8 mouse cellular contexts compared by ENCODE assay signal in the genomic region with DNA sequence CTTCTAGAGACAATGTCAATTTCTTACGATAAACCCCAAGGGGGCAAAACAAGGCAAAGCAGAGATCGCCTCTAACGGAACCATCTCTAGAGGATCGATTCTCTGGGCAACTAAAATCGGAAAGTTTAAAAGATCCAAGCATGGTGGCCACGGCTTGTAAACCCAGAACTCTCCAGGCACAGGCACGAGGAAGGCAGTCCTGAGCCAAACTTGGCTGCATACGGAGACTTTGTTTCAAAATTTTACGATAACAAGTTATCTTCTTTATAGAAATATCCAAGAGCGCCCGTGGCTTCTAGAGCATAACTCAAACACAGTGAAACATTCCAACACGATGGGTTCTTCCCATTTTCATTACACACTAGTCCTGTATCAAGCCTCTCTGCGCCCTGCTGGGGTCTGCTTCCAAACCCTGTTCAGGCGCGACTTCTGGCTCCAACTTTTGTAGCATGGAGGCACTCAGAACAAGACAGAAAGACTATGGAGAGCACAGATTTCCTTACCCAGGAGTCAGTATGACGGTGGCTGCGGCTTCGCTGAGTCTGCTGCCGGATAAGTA. TPM values are rescaled to one million over a fixed set of nuclear protein-coding genes. Genes with fewer than 3 reads are reported as not detected.
DNase-seq lines count a peak whose midpoint lies in the region; ATAC-seq and TF ChIP-seq lines count a peak whose summit lies in the region.

No protein-coding gene starts in this region.

- no peak for TF ChIP-seq POLR2A in lung, adult 2 months (IDR thresholded peaks at IDR 0.05; ENCODE audit: borderline replicate concordance, extremely low read depth, low read depth, low read length)
- 0 out of 2 replicates have a peak, but pooled peaks have one; percentile 27 for TF ChIP-seq POLR2A in olfactory bulb, adult 2 months (IDR thresholded peaks at IDR 0.05; ENCODE audit: insufficient read depth, low read depth, low read length)

- H3K4me3 ChIP-seq in lung, adult 2 months (replicated peaks; ENCODE audit: extremely low read depth, low read depth, low read length) = peak overlapping the region; percentile 69
- peak overlapping the region; percentile 69 for H3K4me3 ChIP-seq in embryonic facial prominence, embryonic 15.5 days (replicated peaks)
- H3K4me3 ChIP-seq in limb, embryonic 12.5 days (replicated peaks) = peak overlapping the region; percentile 82
- H3K4me3 ChIP-seq in olfactory bulb, adult 2 months (ENCODE audit: insufficient read depth, low read depth, low read length) = peak overlapping the region; percentile 86

- no peak for DNase-seq in lung, adult 2 months
- no peak for DNase-seq in lung, postnatal 14 days
- DNase-seq in adrenal gland, postnatal 14 days = no peak
- DNase-seq in adrenal gland, postnatal 25 days = no peak
- DNase-seq in cerebellum, adult 8-10 months = no peak

- peaks cover 32% of the 10 kb centered on the region for H3K36me3 ChIP-seq in embryonic facial prominence, embryonic 15.5 days
- peaks cover 37% of the 10 kb centered on the region for H3K36me3 ChIP-seq in limb, embryonic 12.5 days

- H3K4me1 ChIP-seq in lung, adult 2 months (ENCODE audit: control insufficient read depth, insufficient read depth, low read length) = peaks cover 4% of the 10 kb centered on the region; the same call in 1 of the 2 replicates
- 0 out of 2 replicates have a peak, but pooled peaks cover 11% of the 10 kb centered on the region for H3K4me1 ChIP-seq in embryonic facial prominence, embryonic 15.5 days
- H3K4me1 ChIP-seq in limb, embryonic 12.5 days (replicated peaks) = peaks cover 6% of the 10 kb centered on the region
- 0 out of 2 replicates have a peak, but pooled peaks cover 3% of the 10 kb centered on the region for H3K4me1 ChIP-seq in olfactory bulb, adult 2 months (ENCODE audit: control insufficient read depth, insufficient read depth, low read length)

- TF ChIP-seq CTCF in lung, adult 2 months (IDR thresholded peaks at IDR 0.05; ENCODE audit: insufficient read depth, low read length) = no peak
- TF ChIP-seq CTCF in olfactory bulb, adult 2 months (IDR thresholded peaks at IDR 0.05; ENCODE audit: insufficient read depth, low read depth, low read length) = no peak

- no peaks in the 10 kb centered on the region for H3K27me3 ChIP-seq in embryonic facial prominence, embryonic 15.5 days
- H3K27me3 ChIP-seq in limb, embryonic 12.5 days = 0 out of 2 replicates have a peak, but pooled peaks cover 5% of the 10 kb centered on the region

- H3K9ac ChIP-seq in embryonic facial prominence, embryonic 15.5 days = peak overlapping the region; percentile 71
- peak overlapping the region; percentile 79 for H3K9ac ChIP-seq in limb, embryonic 12.5 days (replicated peaks)

- H3K9me3 ChIP-seq in embryonic facial prominence, embryonic 15.5 days (replicated peaks) = no peaks in the 10 kb centered on the region
- no peaks in the 10 kb centered on the region for H3K9me3 ChIP-seq in limb, embryonic 12.5 days

- peak overlapping the region; percentile 80 for H3K4me2 ChIP-seq in embryonic facial prominence, embryonic 15.5 days (replicated peaks)
- peak overlapping the region; percentile 85 for H3K4me2 ChIP-seq in limb, embryonic 12.5 days

- H3K27ac ChIP-seq in embryonic facial prominence, embryonic 15.5 days (replicated peaks) = peak overlapping the region; percentile 78
- no peak overlapping the region for H3K27ac ChIP-seq in limb, embryonic 12.5 days
- peak overlapping the region; percentile 48; the same call in 1 of the 2 replicates for H3K27ac ChIP-seq in olfactory bulb, adult 2 months (ENCODE audit: insufficient read depth, low read depth, low read length)

- 2% methylated on average over 19 of the region's 19 CpGs for WGBS in lung, adult 2 months
- 2% methylated on average over 19 of the region's 19 CpGs for WGBS in embryonic facial prominence, embryonic 15.5 days
- WGBS in limb, embryonic 12.5 days = 3% methylated on average over 19 of the region's 19 CpGs
- 1% methylated on average over 19 of the region's 19 CpGs for WGBS in olfactory bulb, adult 2 months

- ATAC-seq in embryonic facial prominence, embryonic 15.5 days (ENCODE audit: insufficient number of reproducible peaks, low FRiP score, low TSS enrichment, low read depth) = peak; percentile 7; the same call in 1 of the 2 replicates
- ATAC-seq in limb, embryonic 12.5 days (ENCODE audit: insufficient number of reproducible peaks, insufficient read depth, low FRiP score, low TSS enrichment, low read depth) = no peak

RNA-seq across cellular contexts. Expression of a gene that starts 0.4 kb away (rescaled TPM):
- 8.0 and 11.5 TPM in 2 replicates for polyA plus RNA-seq in lung, adult 2 months (2012; rRNA removed)
- 56.7 and 59.1 TPM in 2 replicates for polyA plus RNA-seq in embryonic facial prominence, embryonic 15.5 days (2015; fragmentation: Nextera tagmentation; extraction: Ambion mirVana)
- 77.4 and 82.8 TPM in 2 replicates for polyA plus RNA-seq in limb, embryonic 12.5 days (2016; fragmentation: Nextera tagmentation; extraction: Ambion mirVana)
- polyA plus RNA-seq in olfactory bulb, adult 2 months (2012; ENCODE audit: insufficient read depth, insufficient read length, low replicate concordance, missing spikeins) = not detected in 2 replicates
- total RNA-seq in adrenal gland, postnatal 14 days (2021) = 31.0 and 33.2 TPM in 2 replicates
- total RNA-seq in adrenal gland, postnatal 25 days (2021) = 32.1 and 39.6 TPM in 2 replicates

RNA-seq across cellular contexts. Expression of a gene that starts 12.5 kb away (rescaled TPM):
- polyA plus RNA-seq in lung, adult 2 months (2012; rRNA removed) = 46.2 and 54.7 TPM in 2 replicates
- 26.6 and 28.5 TPM in 2 replicates for polyA plus RNA-seq in embryonic facial prominence, embryonic 15.5 days (2015; fragmentation: Nextera tagmentation; extraction: Ambion mirVana)
- 11.2 and 12.0 TPM in 2 replicates for polyA plus RNA-seq in limb, embryonic 12.5 days (2016; fragmentation: Nextera tagmentation; extraction: Ambion mirVana)
- not detected in 2 replicates for polyA plus RNA-seq in olfactory bulb, adult 2 months (2012; ENCODE audit: insufficient read depth, insufficient read length, low replicate concordance, missing spikeins)
- 33.6 and 48.4 TPM in 2 replicates for total RNA-seq in adrenal gland, postnatal 14 days (2021)
- 20.4 and 30.0 TPM in 2 replicates for total RNA-seq in adrenal gland, postnatal 25 days (2021)

RNA-seq across cellular contexts. Expression of a gene that starts 36.4 kb away (rescaled TPM):
- 55.5 and 57.0 TPM in 2 replicates for polyA plus RNA-seq in lung, adult 2 months (2012; rRNA removed)
- 18.6 and 19.1 TPM in 2 replicates for polyA plus RNA-seq in embryonic facial prominence, embryonic 15.5 days (2015; fragmentation: Nextera tagmentation; extraction: Ambion mirVana)
- polyA plus RNA-seq in limb, embryonic 12.5 days (2016; fragmentation: Nextera tagmentation; extraction: Ambion mirVana) = 27.5 and 29.5 TPM in 2 replicates
- polyA plus RNA-seq in olfactory bulb, adult 2 months (2012; ENCODE audit: insufficient read depth, insufficient read length, low replicate concordance, missing spikeins) = not detected in 2 replicates
- total RNA-seq in adrenal gland, postnatal 14 days (2021) = 6.0 and 9.1 TPM in 2 replicates
- total RNA-seq in adrenal gland, postnatal 25 days (2021) = 3.2 and 4.5 TPM in 2 replicates

Comparison
In these comparisons a context has a peak if more than half of its experiments do, and no peak if none do; other contexts are left out.
1. RNA of a gene that starts 12.5 kb away (polyA plus RNA-seq): 46.2 to 54.7 TPM in lung, adult 2 months, 26.6 to 28.5 TPM in embryonic facial prominence, embryonic 15.5 days and 11.2 to 12.0 TPM in limb, embryonic 12.5 days; not detected in olfactory bulb, adult 2 months; every median in the first group is over 10 times any median in the second.
2. Peak in every context shown above with its lines, with median percentiles within 50 percentile points of each other: H3K4me3 ChIP-seq.